Mouse (Mus musculus): ENCODE data around the gene Smap1. TPM values are rescaled to one million over a fixed set of nuclear protein-coding genes. Genes with fewer than 3 reads are reported as not detected.

Gene Smap1
- polyA plus RNA-seq, 1 experiment from 2014 or later: 47.9 TPM

- no peaks in the 10 kb centered on the region for H3K4me1 ChIP-seq
- H3K27me3 ChIP-seq: no peaks in the 10 kb centered on the region
- H3K4me2 ChIP-seq (replicated peaks): no peak overlapping the region
- H3K9me3 ChIP-seq: no peaks in the 10 kb centered on the region
- no peak for ATAC-seq (ENCODE audit: insufficient number of reproducible peaks, insufficient read depth, low FRiP score, low TSS enrichment)
- no peak overlapping the region for H3K9ac ChIP-seq
- H3K4me3 ChIP-seq: no peak overlapping the region
- no peak overlapping the region for H3K27ac ChIP-seq
- 41% methylated on average over 5 of the region's 5 CpGs for WGBS
- H3K36me3 ChIP-seq: no peaks in the 10 kb centered on the region
Observed at GRCm38 (mm10) chr1:23821615-23822014, 100.5 kb downstream of the Smap1 start.

- ATAC-seq (ENCODE audit: insufficient number of reproducible peaks, insufficient read depth, low FRiP score, low TSS enrichment): no peak
- Histone ChIP-seq H3K9ac (no peak overlapping the region), H3K27ac (no peak overlapping the region), H3K4me1 (no peaks in the 10 kb centered on the region), H3K9me3 (no peaks in the 10 kb centered on the region), H3K27me3 (no peaks in the 10 kb centered on the region), H3K4me3 (no peak overlapping the region), H3K36me3 (no peaks in the 10 kb centered on the region), H3K4me2 (replicated peaks) (no peak overlapping the region)
- 89% methylated on average over 9 of the region's 9 CpGs for WGBS
Observed at GRCm38 (mm10) chr1:23798306-23798705, 123.8 kb downstream of the Smap1 start.

Other genes starting within 250 kb of the Smap1 start
- 1.0 and 1.3 TPM in 2 replicates for gene B3gat2, start 160.6 kb downstream of the Smap1 start, polyA plus RNA-seq (2016; fragmentation: Nextera tagmentation; extraction: Ambion mirVana)
- 105 TPM in 2 replicates for gene Sdhaf4, start 83.3 kb upstream of the Smap1 start, polyA plus RNA-seq (2016; fragmentation: Nextera tagmentation; extraction: Ambion mirVana)
- 50.5 and 53.7 TPM in 2 replicates for gene Fam135a, start 178.0 kb upstream of the Smap1 start, polyA plus RNA-seq (2016; fragmentation: Nextera tagmentation; extraction: Ambion mirVana)

All from embryonic facial prominence, embryonic 12.5 days (tissue).